Mouse (Mus musculus) forebrain, postnatal 0 days (tissue): Measurements from ENCODE around the gene Gm10644. TPM values are rescaled to one million over a fixed set of nuclear protein-coding genes. Genes with fewer than 3 reads are reported as not detected.

Experiments
- ATAC-seq: fragments of 200-750 bp; cut with Nextera tagmentation; 2 replicates; pipeline ENCODE4 v1.8.0; 2017; ENCODE audit warnings: mild to moderate bottlenecking, moderate library complexity
- DNase-seq: peaks from one replicate; pipeline ENCODE4 v3.0.0-alpha.2; 2015
- H3K27ac ChIP-seq: fragments of 300-500 bp; sonication (generic); 2 replicates; pipeline ENCODE4 v1.5.1; 2014; ENCODE audit warnings: low read depth, mild to moderate bottlenecking, antibody characterized with exemption, low read length, moderate library complexity, mixed read lengths
- H3K27me3 ChIP-seq: fragments of 300-500 bp; sonication (generic); 2 replicates; pipeline ENCODE4 v1.6.1; 2014; ENCODE audit warnings: mild to moderate bottlenecking, low read length, mixed read lengths; ENCODE audit not compliant: insufficient read depth
- H3K36me3 ChIP-seq: fragments of 300-500 bp; sonication (generic); 2 replicates; pipeline ENCODE4 v1.6.1; 2014; ENCODE audit warnings: mild to moderate bottlenecking, moderate library complexity; ENCODE audit not compliant: insufficient read depth
- H3K4me1 ChIP-seq: fragments of 300-500 bp; sonication (generic); 2 replicates; pipeline ENCODE4 v1.6.1; 2014; ENCODE audit warnings: antibody characterized with exemption; ENCODE audit not compliant: insufficient read depth
- H3K4me2 ChIP-seq: fragments of 300-500 bp; sonication (generic); 2 replicates; pipeline ENCODE4 v1.6.1; 2014; ENCODE audit warnings: low read depth, mild to moderate bottlenecking, moderate library complexity
- H3K4me3 ChIP-seq: fragments of 300-500 bp; sonication (generic); 2 replicates; pipeline ENCODE4 v1.5.1; 2014; ENCODE audit warnings: low read depth, low read length, mixed read lengths
- H3K9ac ChIP-seq: fragments of 300-500 bp; sonication (generic); 2 replicates; pipeline ENCODE4 v1.6.1; 2014; ENCODE audit warnings: mild to moderate bottlenecking
- H3K9me3 ChIP-seq: fragments of 300-500 bp; sonication (generic); 2 replicates; pipeline ENCODE4 v1.6.1; 2016; ENCODE audit warnings: low read length
- CTCF ChIP-seq: sonication (generic); IDR thresholded peaks from 2 replicates; pipeline ENCODE4 v1.5.1; 2016; ENCODE audit warnings: antibody characterized with exemption, control low read depth, low read depth
- WGBS: fragments of 180-500 bp; shearing (Covaris S2); extraction: QIAGEN DNeasy Blood & Tissue Kit; methylation state at CpG from one replicate; pipeline ENCODE4 v1.1.7; 2014; 5-methylcytosine and 5-hydroxymethylcytosine counted together
- polyA plus RNA-seq: library from polyadenylated mRNA; unstranded; fragments of >200 nt; fragmentation: Nextera tagmentation; extraction: Ambion mirVana; gene quantifications from 2 replicates; pipeline ENCODE4 v1.2.1, GENCODE M21; 2015
- total RNA-seq: library from RNA; depleted of rRNA; stranded (reverse); fragments of >200 nt; gene quantifications from 2 replicates; pipeline ENCODE4 v1.2.3, GENCODE M21; 2014

The Gm10644 gene
- total and polyA plus RNA-seq, 2 experiments from 2014 or later, result 0.14 to 0.40 TPM

DNA sequence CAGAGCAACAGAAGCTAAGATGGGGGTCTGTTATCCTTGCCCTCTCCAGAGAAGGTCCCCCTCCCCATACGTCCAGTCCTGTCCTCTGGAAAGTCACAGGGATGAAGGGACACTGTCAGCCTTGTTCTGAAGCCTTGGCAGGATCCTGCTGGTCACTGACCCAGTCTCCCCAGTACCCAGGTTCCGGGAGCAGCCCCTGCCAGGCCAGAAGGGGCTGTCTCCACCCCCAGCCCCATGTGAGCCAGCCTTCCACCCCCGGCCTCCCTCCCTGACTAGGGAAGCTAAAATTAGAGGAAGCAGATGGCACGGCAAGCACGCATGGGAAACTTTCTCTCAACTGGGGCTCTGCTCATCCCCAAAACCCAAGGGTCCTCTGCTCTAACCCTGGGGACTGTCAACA, 39.0 kb downstream of the Gm10644 start:
- no peak for DNase-seq
- Histone ChIP-seq H3K4me3 (no peak overlapping the region), H3K4me2 (no peak overlapping the region), H3K4me1 (peaks cover 10% of the 10 kb centered on the region; the same call in 1 of the 2 replicates), H3K27me3 (no peaks in the 10 kb centered on the region), H3K9me3 (no peaks in the 10 kb centered on the region), H3K27ac (peak overlapping the region; percentile 54; the same call in 1 of the 2 replicates), H3K36me3 (peaks cover 32% of the 10 kb centered on the region), H3K9ac (no peak overlapping the region)
- 41% methylated on average over 5 of the region's 5 CpGs for WGBS
- TF ChIP-seq CTCF, result no peak
- peak; percentile 50 for ATAC-seq

DNA sequence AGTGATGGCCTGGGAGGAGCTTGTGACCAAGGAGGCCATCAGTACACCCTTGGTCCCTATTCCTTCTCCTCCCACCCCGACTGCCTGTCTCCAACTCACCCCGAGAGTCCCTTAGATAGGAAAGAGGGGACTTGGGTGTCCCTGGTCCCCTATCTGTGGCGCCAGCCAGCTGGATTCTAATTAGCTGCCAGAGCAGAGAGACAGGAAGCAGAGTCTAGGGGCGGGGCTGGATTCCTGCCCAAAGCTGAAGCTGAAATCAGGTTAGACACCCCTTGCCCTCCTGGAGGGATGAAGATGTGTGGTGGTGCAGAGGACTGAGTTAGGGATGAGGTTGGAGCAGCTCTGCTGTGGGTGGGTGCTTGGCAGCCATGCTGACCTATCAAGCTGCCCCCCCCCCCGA, 40.1 kb downstream of the Gm10644 start:
- Histone ChIP-seq H3K9ac (no peak overlapping the region), H3K9me3 (no peaks in the 10 kb centered on the region), H3K4me1 (peaks cover 10% of the 10 kb centered on the region; the same call in 1 of the 2 replicates), H3K4me2 (no peak overlapping the region), H3K4me3 (no peak overlapping the region), H3K36me3 (peaks cover 22% of the 10 kb centered on the region), H3K27ac (no peak overlapping the region), H3K27me3 (no peaks in the 10 kb centered on the region)
- 37% methylated on average over 5 of the region's 5 CpGs for WGBS
- DNase-seq (no peak), ATAC-seq (no peak)
- no peak for TF ChIP-seq CTCF

DNA sequence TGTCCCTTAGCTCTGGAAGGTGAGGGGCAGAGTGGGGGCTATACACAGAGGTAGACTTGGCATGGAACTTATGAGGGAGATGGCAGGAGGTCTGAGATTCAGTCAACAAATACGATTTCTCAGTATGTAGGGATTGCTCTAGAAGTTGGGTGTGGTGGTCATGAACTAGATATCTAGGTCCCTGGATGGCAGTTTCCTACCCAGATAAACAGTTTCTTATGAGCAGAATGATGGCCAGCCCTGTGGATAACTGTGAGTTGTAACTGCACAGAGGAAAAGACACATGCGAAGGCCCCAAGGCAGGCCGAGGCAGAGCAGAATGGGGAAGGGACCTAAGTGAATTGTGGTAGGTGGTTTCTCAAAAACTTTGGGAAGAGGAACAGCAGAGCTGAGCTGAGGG, 40.8 kb downstream of the Gm10644 start:
- 85% methylated on average over 3 of the region's 3 CpGs for WGBS
- no peaks in the 10 kb centered on the region for H3K27me3 ChIP-seq
- TF ChIP-seq CTCF, result no peak

DNA sequence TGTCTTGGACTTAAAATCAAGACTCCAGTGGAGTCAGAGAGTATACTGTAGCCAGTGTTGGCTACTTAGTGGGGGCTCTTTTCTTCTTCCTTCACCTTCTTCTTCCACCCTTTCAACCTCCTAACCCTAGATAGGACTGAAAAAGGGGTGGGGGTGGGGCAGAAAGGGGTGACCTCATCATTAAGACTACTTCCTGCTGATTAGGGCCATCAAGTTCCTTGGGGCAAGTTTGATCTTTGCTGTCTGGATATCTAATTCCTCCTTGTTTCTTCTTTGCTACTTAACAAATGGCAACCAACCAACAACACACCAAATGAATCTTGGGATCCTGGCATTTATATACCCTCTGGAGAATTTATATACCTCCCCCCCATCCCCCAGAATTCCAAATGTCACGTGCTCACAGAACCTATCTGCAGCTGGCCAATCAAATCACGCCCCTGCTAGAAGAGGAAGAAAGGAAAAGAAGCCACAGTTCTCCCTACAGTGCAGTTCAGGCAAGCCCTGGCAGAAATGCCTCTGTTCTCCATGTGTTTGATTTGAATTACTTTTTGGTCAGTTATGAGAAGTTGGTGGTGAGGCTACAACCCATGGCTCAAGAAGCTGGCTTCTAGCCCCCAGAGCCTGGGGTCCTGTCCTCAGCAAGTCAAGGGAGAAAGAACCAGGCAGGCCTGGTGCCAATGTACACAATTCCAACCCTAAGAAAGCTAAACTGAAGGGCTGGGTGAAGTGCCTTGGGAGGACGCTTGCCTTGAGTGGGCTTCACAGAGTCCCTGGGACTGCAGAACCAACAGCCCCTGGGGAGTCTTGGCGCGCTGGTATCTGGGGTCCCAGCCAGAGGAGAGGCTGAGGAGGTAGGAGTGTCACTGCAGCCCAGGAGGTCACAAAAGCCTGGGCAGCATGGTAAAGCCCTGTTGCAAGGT, 42.9 kb downstream of the Gm10644 start:
- Histone ChIP-seq H3K4me2 (no peak overlapping the region), H3K4me3 (no peak overlapping the region), H3K36me3 (0 out of 2 replicates have a peak, but pooled peaks cover 8% of the 10 kb centered on the region), H3K9ac (no peak overlapping the region), H3K9me3 (no peaks in the 10 kb centered on the region), H3K27ac (no peak overlapping the region), H3K4me1 (peaks cover 10% of the 10 kb centered on the region; the same call in 1 of the 2 replicates), H3K27me3 (no peaks in the 10 kb centered on the region)
- no peak for TF ChIP-seq CTCF
- DNase-seq, result no peak
- ATAC-seq, result no peak
- 79% methylated on average over 5 of the region's 5 CpGs for WGBS

More for the DNA sequence above, 40.8 kb downstream of the Gm10644 start:
- H3K4me2 ChIP-seq, result no peak overlapping the region
- no peak overlapping the region for H3K4me3 ChIP-seq
- DNase-seq, result no peak
- no peak overlapping the region for H3K27ac ChIP-seq
- no peak for ATAC-seq
- H3K4me1 ChIP-seq, result peaks cover 10% of the 10 kb centered on the region; the same call in 1 of the 2 replicates
- H3K9ac ChIP-seq, result no peak overlapping the region
- peaks cover 16% of the 10 kb centered on the region; the same call in 1 of the 2 replicates for H3K36me3 ChIP-seq
- H3K9me3 ChIP-seq, result no peaks in the 10 kb centered on the region

DNA sequence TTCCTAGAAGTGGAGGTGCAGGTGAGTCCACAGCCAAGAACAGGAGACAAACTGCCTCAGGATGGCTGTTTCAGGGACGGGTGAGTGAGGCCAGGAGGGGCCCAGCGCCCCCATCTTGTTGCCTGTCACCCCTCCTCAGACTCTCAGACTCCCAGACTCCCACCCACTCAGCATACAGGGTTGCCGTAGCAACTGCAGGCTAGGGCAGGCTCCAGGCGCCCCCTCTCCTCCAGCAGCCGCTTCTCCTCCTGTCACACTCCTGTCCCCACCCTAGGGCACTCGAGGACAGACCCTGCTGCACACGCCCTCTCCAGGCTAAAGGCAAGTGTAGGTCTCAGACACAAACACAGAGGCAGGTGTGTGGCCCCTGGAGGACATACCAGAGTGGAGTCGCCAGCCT, 45.7 kb downstream of the Gm10644 start:
- no peaks in the 10 kb centered on the region for H3K4me1 ChIP-seq
- H3K4me2 ChIP-seq, result no peak overlapping the region
- H3K36me3 ChIP-seq, result peaks cover 4% of the 10 kb centered on the region; the same call in 1 of the 2 replicates
- no peaks in the 10 kb centered on the region for H3K9me3 ChIP-seq
- WGBS, result 39% methylated on average over 8 of the region's 8 CpGs
- H3K27ac ChIP-seq, result no peak overlapping the region
- H3K9ac ChIP-seq, result no peak overlapping the region
- ATAC-seq (peak; percentile 61), DNase-seq (no peak)
- no peaks in the 10 kb centered on the region for H3K27me3 ChIP-seq
- H3K4me3 ChIP-seq, result no peak overlapping the region
- 0 out of 2 replicates have a peak, but pooled peaks have one; percentile 7 for TF ChIP-seq CTCF

DNA sequence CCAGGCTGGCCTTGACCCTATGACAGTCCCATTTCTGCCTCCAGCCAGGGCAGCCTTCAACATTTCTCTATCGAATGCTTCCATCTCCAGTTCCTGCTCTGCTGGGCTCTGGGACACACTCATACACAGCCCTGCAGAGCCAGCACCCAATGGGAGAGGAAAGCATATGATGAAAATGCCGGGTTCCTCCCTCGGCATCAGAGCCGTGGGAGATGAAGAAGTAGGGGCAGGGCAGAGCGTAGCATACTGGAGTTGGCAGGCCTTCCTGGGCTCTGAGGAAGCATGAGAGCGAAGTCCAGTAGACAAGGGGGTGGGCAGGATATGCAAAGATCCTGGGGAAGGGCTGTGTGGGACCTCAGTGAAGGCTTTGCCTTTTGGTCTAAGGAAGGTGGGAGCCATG, 46.4 kb downstream of the Gm10644 start:
- WGBS, result 78% methylated on average over 6 of the region's 6 CpGs
- Histone ChIP-seq H3K27ac (no peak overlapping the region), H3K4me2 (no peak overlapping the region), H3K9me3 (no peaks in the 10 kb centered on the region), H3K4me3 (no peak overlapping the region), H3K9ac (no peak overlapping the region), H3K36me3 (peaks cover 4% of the 10 kb centered on the region; the same call in 1 of the 2 replicates), H3K27me3 (no peaks in the 10 kb centered on the region), H3K4me1 (no peaks in the 10 kb centered on the region; the same call in 1 of the 2 replicates)
- no peak for DNase-seq
- TF ChIP-seq CTCF, result no peak
- ATAC-seq, result no peak
